Mouse (Mus musculus): ENCODE data around the gene Serpina3k. TPM values are rescaled to one million over a fixed set of nuclear protein-coding genes. Genes with fewer than 3 reads are reported as not detected.
"Not testable (repeated sequence)": the region's sequence is repeated elsewhere in the genome, so short reads cannot be mapped to it uniquely, and the experiment has no call there.

The Serpina3k gene
- total RNA-seq, 2 experiments from 2014 or later = 0.15 to 0.79 TPM

- intact Hi-C loops (cut with DNase I); DNase-seq: not testable (repeated sequence)
These were observed 47.7 kb downstream of the Serpina3k start for GRCm38 (mm10) chr12:104385987-104386386.

- intact Hi-C loops (cut with DNase I); DNase-seq: not testable (repeated sequence)
These were observed 48.6 kb downstream of the Serpina3k start for GRCm38 (mm10) chr12:104386878-104387277.

DNA sequence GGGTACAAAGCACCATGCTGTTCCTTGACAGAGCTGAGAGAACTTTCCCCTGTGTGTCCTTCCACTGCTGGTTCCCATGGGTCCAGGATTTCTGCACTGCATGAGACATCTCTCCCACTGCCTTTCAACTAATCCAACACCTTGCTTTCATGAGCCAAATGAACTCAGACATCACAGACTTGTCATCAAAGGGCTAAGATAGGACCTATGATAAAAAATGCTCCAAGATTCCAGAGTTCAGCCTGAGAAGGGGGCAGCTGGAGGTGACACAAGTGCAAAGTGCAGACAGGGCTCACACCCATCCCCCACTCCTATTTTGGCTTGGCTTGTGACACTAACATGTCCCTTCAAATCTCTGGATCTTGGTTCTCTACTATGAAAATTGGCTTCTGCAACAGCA is 50.2 kb downstream of the Serpina3k start:
- intact Hi-C loops (cut with DNase I) = no loop called here
- DNase-seq = no peak

DNA sequence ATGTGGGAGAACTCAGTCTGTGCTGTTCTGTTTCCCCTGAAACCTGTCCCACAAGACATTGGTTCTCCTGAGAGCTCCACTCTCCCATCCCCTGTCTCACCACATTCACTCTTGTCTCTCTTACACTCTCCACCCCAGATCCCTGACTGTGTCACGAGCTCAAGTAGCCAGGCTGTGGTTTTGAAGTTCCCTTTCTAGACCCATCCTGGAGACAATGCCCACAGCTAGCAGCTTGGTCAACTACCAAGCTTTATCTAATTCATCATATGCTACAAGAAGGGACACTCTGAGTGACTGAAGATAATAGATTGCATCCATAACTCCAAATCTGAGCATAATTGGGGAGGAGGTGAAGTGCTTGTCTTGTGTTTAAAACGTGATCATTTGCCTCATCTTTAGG is 52.8 kb downstream of the Serpina3k start:
- intact Hi-C loops (cut with DNase I); DNase-seq: not testable (repeated sequence)

Other genes with a start within 250 kb of the Serpina3k start
- not detected for gene Serpina5, start 237.4 kb upstream of the Serpina3k start, total RNA-seq (2021)
- gene Serpina3a, start 225.8 kb upstream of the Serpina3k start, total RNA-seq (2021) = not detected
- not detected for gene Serpina3b, start 210.5 kb upstream of the Serpina3k start, total RNA-seq (2021)
- gene Serpina3c, start 184.6 kb upstream of the Serpina3k start, total RNA-seq (2021) = 1 to 10 TPM; 1.2 to 1.4 TPM
- not detected for gene Serpina3f, start 123.9 kb upstream of the Serpina3k start, total RNA-seq (2021)
- gene Serpina3g, start 102.2 kb upstream of the Serpina3k start, total RNA-seq (2021) = not detected
- not detected for gene Serpina3i, start 75.4 kb upstream of the Serpina3k start, total RNA-seq (2021)
- gene Serpina3j, start 23.9 kb upstream of the Serpina3k start, total RNA-seq (2021) = not detected
- gene Serpina3m, start within 50 bp of the Serpina3k start, total RNA-seq (2021) = under 1 TPM in 1 of 2 experiments, not detected in 1; 0.20 TPM
- gene Serpina3n, start 68.2 kb downstream of the Serpina3k start, total RNA-seq (2021) = 1 to 10 TPM; 2.4 to 6.0 TPM
- gene Gsc, start 134.8 kb downstream of the Serpina3k start, total RNA-seq (2021) = not detected